ENCODE assay signal across 8 mouse cellular contexts in the genomic region with DNA sequence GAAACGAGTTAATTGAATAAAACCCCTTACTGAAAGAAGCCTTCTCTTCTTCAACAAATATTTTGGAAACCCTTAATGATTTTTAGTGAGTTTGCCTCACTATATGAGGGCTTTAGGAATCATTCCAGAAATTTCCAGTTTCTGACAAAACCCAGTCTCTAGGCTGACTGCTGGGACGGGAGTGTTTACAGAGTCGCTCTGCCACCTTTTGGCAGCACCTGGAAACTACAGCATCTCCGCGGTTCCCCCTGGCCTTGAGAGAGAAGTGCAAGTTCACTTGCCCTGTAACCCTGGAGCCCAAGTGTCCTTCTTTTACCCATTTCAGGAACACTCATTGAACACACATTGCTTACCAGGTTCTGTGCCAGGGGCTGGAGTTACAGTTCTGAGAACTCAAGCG.
DNase-seq lines count a peak whose midpoint lies in the region; ATAC-seq and TF ChIP-seq lines count a peak whose summit lies in the region.

No protein-coding gene starts in this region.

- no peaks in the 10 kb centered on the region for H3K79me2 ChIP-seq in CH12.LX (replicated peaks; ENCODE audit: control insufficient read depth, extremely low read depth, insufficient read depth, poor library complexity, severe bottlenecking)

- H3K4me3 ChIP-seq in CH12.LX (replicated peaks in 1 of 3; ENCODE audit: low read depth in 2 of 3, low read length in 2 of 3, poor library complexity in 1 of 3), result no peak overlapping the region
- no peak overlapping the region for H3K4me3 ChIP-seq in embryonic fibroblast, embryonic 13.5 days (ENCODE audit: insufficient read depth, low read length)
- H3K4me3 ChIP-seq in liver, postnatal 0 days (ENCODE audit: low read depth, low read length), result no peak overlapping the region

- TF ChIP-seq EP300 in CH12.LX (IDR thresholded peaks at IDR 0.05; ENCODE audit: low read length), result no peak
- TF ChIP-seq EP300 in liver, postnatal 0 days (IDR thresholded peaks at IDR 0.05; ENCODE audit: low read depth), result no peak

- H3K36me3 ChIP-seq in CH12.LX (replicated peaks in 1 of 2; ENCODE audit: control insufficient read depth in 1 of 2, insufficient read depth in 1 of 2, low read length in 1 of 2), result no peaks in the 10 kb centered on the region
- no peaks in the 10 kb centered on the region for H3K36me3 ChIP-seq in liver, postnatal 0 days (replicated peaks; ENCODE audit: insufficient read depth, low read length)

- H3K9me3 ChIP-seq in CH12.LX (replicated peaks; ENCODE audit: low read length), result no peaks in the 10 kb centered on the region
- no peaks in the 10 kb centered on the region for H3K9me3 ChIP-seq in liver, postnatal 0 days (ENCODE audit: low read length)

- WGBS in liver, postnatal 0 days (ENCODE audit: insufficient replicate concordance), result 15% methylated on average over 6 of the region's 6 CpGs

- peak; percentile 5 for DNase-seq in kidney, adult 18-20 months
- no peak for DNase-seq in kidney, adult 11 months
- peak; percentile 40 for DNase-seq in CH12.LX (ENCODE audit: extremely low read depth)
- DNase-seq in ZHBTc4 (ENCODE audit: low read depth, low spot score), result peak; percentile 55
- peak; percentile 20 for DNase-seq in liver, postnatal 0 days
- DNase-seq in B cell, adult 2 months, result no peak
- no peak for DNase-seq in urinary bladder, postnatal 25 days (ENCODE audit: low spot score)

- H3K27me3 ChIP-seq in CH12.LX (replicated peaks), result no peaks in the 10 kb centered on the region
- peaks cover 3% of the 10 kb centered on the region; the same call in 1 of the 2 replicates for H3K27me3 ChIP-seq in liver, postnatal 0 days (ENCODE audit: insufficient read depth, low read length)

- in situ Hi-C loops in CH12.LX (cut with MboI; ENCODE audit: low pct_ligation_motif_present, low pct_unique_long_range_greater_than_20kb, low sequenced_read_pairs), result loop anchor here (25.0 kb wide), 1 partner anchor 238 kb away; no protein-coding TSS in a partner anchor

- dilution Hi-C loops in CH12.LX (cut with MboI; ENCODE audit: extremely low pct_ligation_motif_present, extremely low pct_unique_long_range_greater_than_20kb, low sequenced_read_pairs), result no loop called here

- H3K27ac ChIP-seq in CH12.LX (ENCODE audit: insufficient read depth, low read depth), result no peak overlapping the region
- no peak overlapping the region for H3K27ac ChIP-seq in embryonic fibroblast, embryonic 13.5 days (ENCODE audit: insufficient read depth, low read length)
- H3K27ac ChIP-seq in liver, postnatal 0 days (ENCODE audit: low read depth), result no peak overlapping the region

- H3K4me1 ChIP-seq in CH12.LX (ENCODE audit: control insufficient read depth in 1 of 2, insufficient read depth in 2 of 2), result no peaks in the 10 kb centered on the region
- no peaks in the 10 kb centered on the region for H3K4me1 ChIP-seq in embryonic fibroblast, embryonic 13.5 days (ENCODE audit: control insufficient read depth, insufficient read depth, low read length)
- H3K4me1 ChIP-seq in liver, postnatal 0 days (ENCODE audit: insufficient read depth), result no peaks in the 10 kb centered on the region

- no peak for ATAC-seq in liver, postnatal 0 days

- peak; percentile 38 to 71 for TF ChIP-seq CTCF in CH12.LX (conservative IDR thresholded peaks at IDR 0.05 in 1 of 2, IDR thresholded peaks at IDR 0.05 in 1 of 2; ENCODE audit: low read depth in 2 of 2, low read length in 2 of 2)
- peak; percentile 50; the same call in 1 of the 2 replicates for TF ChIP-seq CTCF in embryonic fibroblast, embryonic 13.5 days (IDR thresholded peaks at IDR 0.05; ENCODE audit: borderline replicate concordance, insufficient read depth, low read length)
- TF ChIP-seq CTCF in liver, postnatal 0 days (IDR thresholded peaks at IDR 0.05; ENCODE audit: low read depth), result peak; percentile 58

- no peak overlapping the region for H3K9ac ChIP-seq in CH12.LX (ENCODE audit: insufficient read depth, low read depth)
- H3K9ac ChIP-seq in liver, postnatal 0 days (replicated peaks), result no peak overlapping the region

- no peak for TF ChIP-seq POLR2A in CH12.LX (IDR thresholded peaks at IDR 0.05; ENCODE audit: low read depth, low read length)
- no peak for TF ChIP-seq POLR2A in embryonic fibroblast, embryonic 13.5 days (IDR thresholded peaks at IDR 0.05; ENCODE audit: low read depth, low read length)

- no peak overlapping the region for H3K4me2 ChIP-seq in CH12.LX (ENCODE audit: insufficient read depth, low read depth, poor library complexity, severe bottlenecking)
- no peak overlapping the region for H3K4me2 ChIP-seq in liver, postnatal 0 days (ENCODE audit: low read depth, low read length)

- TF ChIP-seq RAD21 in CH12.LX (IDR thresholded peaks at IDR 0.05; ENCODE audit: low read depth, low read length), result peak; percentile 64

TF ChIP-seq in CH12.LX, 34 proteins besides CTCF, POLR2A, EP300 and RAD21:
- TF ChIP-seq IRF4 (IDR thresholded peaks at IDR 0.05; ENCODE audit: low read depth, low read length) (no peak), SMC3 (IDR thresholded peaks at IDR 0.05; ENCODE audit: low read depth, low read length) (peak; percentile 61)
TF ChIP-seq in CH12.LX: peak in this region for 1.

Comparison
In these comparisons a context has a peak if more than half of its experiments do, and no peak if none do; other contexts are left out.
1. DNase-seq: peak in kidney, adult 18-20 months (single experiment), CH12.LX (single experiment), ZHBTc4 (single experiment) and liver, postnatal 0 days (single experiment); none in kidney, adult 11 months (single experiment), B cell, adult 2 months (0 of 2) and urinary bladder, postnatal 25 days (single experiment).
2. Peak in every context shown above with its lines, with median percentiles within 50 percentile points of each other: CTCF ChIP-seq.